Mouse (Mus musculus) spleen, adult 2 months (tissue): ENCODE measurements around the gene Siae. TPM values are rescaled to one million over a fixed set of nuclear protein-coding genes. Genes with fewer than 3 reads are reported as not detected.

Experiments used
- DNase-seq, 2 experiments: peaks; one replicate each; pipeline versions ENCODE4 v3.0.0 to v3.0.0-alpha.2; 2012 to 2021; ENCODE audit warnings: low spot score in 2 of 2, low read depth in 1 of 2
- H3K27ac ChIP-seq: fragments of 200-500 bp; 2 replicates; pipeline ENCODE4 v1.5.1; 2012; ENCODE audit warnings: low read length, inconsistent platforms; ENCODE audit not compliant: insufficient read depth
- H3K27me3 ChIP-seq: fragments of 200-500 bp; 2 replicates; pipeline ENCODE4 v1.6.1; 2012; ENCODE audit warnings: mild to moderate bottlenecking, moderate library complexity, low read length, inconsistent platforms; ENCODE audit not compliant: control insufficient read depth, insufficient read depth
- H3K36me3 ChIP-seq: fragments of 200-500 bp; 2 replicates; pipeline ENCODE4 v1.6.1; 2012; ENCODE audit warnings: mild to moderate bottlenecking, low read length, inconsistent platforms; ENCODE audit not compliant: control insufficient read depth, insufficient read depth
- H3K4me1 ChIP-seq: fragments of 200-500 bp; 2 replicates; pipeline ENCODE4 v1.6.1; 2011; ENCODE audit warnings: inconsistent platforms; ENCODE audit not compliant: control insufficient read depth, insufficient read depth, insufficient read length
- H3K4me3 ChIP-seq: fragments of 200-500 bp; 2 replicates; pipeline ENCODE4 v1.5.1; 2011; ENCODE audit warnings: mild to moderate bottlenecking, inconsistent platforms; ENCODE audit not compliant: insufficient read depth, insufficient read length; ENCODE audit errors: extremely low read depth
- CTCF ChIP-seq: fragments of 200-500 bp; IDR thresholded peaks from 2 replicates; pipeline ENCODE4 v1.5.1; 2011; ENCODE audit warnings: mild to moderate bottlenecking, inconsistent platforms; ENCODE audit not compliant: insufficient read depth, insufficient read length, insufficient replicate concordance; ENCODE audit errors: extremely low read depth
- POLR2A ChIP-seq: fragments of 200-500 bp; IDR thresholded peaks from 2 replicates; pipeline ENCODE4 v1.6.1; 2011; ENCODE audit warnings: low read depth, low read length, inconsistent platforms
- WGBS: fragments of 180-500 bp; shearing (Covaris S2); methylation state at CpG from one replicate; pipeline ENCODE4 v1.1.7; 2018; 5-methylcytosine and 5-hydroxymethylcytosine counted together
- polyA plus RNA-seq: library from polyadenylated mRNA; depleted of rRNA; stranded (reverse); fragments of >200 nt; gene quantifications from 2 replicates; pipeline ENCODE4 v1.2.3, GENCODE M21; 2012; rRNA removed

Gene Siae
- polyA plus RNA-seq, 1 experiment: 3.8 TPM

DNA sequence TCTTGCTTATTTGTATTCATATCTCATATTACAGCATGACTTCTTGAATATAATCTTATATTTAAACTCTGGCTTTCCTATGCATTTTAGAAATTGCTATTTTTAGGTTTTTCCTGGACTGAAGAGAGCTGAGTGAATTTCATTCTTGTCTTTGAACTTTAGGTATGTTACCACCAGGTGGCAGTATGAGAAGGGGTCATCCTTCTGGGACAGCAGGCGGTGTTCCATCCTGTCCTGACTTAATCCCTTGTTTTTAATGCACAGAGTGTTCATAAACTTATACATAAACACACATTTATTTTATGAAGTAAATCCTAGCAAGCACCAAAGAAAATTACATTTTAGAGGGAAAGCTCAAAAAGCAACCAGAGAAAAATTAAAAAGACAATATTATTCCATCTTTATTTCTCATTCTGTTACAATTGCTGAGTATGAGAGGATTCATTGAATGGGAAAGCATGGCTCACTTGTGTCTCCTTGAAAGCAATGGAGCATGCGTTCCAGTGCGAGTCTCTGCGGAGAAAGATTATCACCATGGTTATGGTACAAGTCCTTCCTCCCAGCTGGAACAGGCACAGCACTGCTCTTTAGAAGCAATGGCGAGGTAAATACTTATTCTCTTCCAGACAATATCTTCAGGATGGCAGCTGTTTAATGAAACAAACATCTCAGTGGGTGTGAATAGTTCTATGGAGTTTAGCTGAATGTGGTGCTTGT, 134.6 kb downstream of the Siae start:
- H3K27ac ChIP-seq: no peak overlapping the region
- H3K27me3 ChIP-seq: no peaks in the 10 kb centered on the region
- no peaks in the 10 kb centered on the region for H3K36me3 ChIP-seq
- WGBS: 66% methylated on average over 5 of the region's 5 CpGs
- H3K4me1 ChIP-seq: no peaks in the 10 kb centered on the region
- H3K4me3 ChIP-seq: no peak overlapping the region
- TF ChIP-seq CTCF (no peak), POLR2A (no peak)
- DNase-seq: no peak

Other genes with a start within 250 kb of the Siae start
- 1.4 and 3.2 TPM in 2 replicates for gene Ccdc15, start 207.3 kb upstream of the Siae start, polyA plus RNA-seq
- 0.04 TPM in 1 of 2 replicates, not detected in the other for gene Hepacam, start 188.3 kb upstream of the Siae start, polyA plus RNA-seq
- gene Robo4, start 153.8 kb upstream of the Siae start, polyA plus RNA-seq: 11.2 and 11.4 TPM in 2 replicates
- gene Robo3, start 122.5 kb upstream of the Siae start, polyA plus RNA-seq: 0.81 and 1.0 TPM in 2 replicates
- gene Msantd2, start 66.4 kb upstream of the Siae start, polyA plus RNA-seq: 18.6 and 21.8 TPM in 2 replicates
- 19.2 and 19.6 TPM in 2 replicates for gene Esam, start 27.6 kb upstream of the Siae start, polyA plus RNA-seq
- gene Vsig2, start 16.4 kb upstream of the Siae start, polyA plus RNA-seq: 2.1 and 3.7 TPM in 2 replicates
- 35.3 and 45.1 TPM in 2 replicates for gene Nrgn, start 2.8 kb upstream of the Siae start, polyA plus RNA-seq
- 0.21 TPM in 1 of 2 replicates, not detected in the other for gene Spa17, start 58.0 kb downstream of the Siae start, polyA plus RNA-seq
- 20.7 and 22.2 TPM in 2 replicates for gene Tbrg1, start 101.6 kb downstream of the Siae start, polyA plus RNA-seq
- not detected in 2 replicates for gene Panx3, start 113.5 kb downstream of the Siae start, polyA plus RNA-seq
- not detected in 2 replicates for gene Olfr160, start 160.6 kb downstream of the Siae start, polyA plus RNA-seq
- not detected in 2 replicates for gene Olfr874, start 189.4 kb downstream of the Siae start, polyA plus RNA-seq
- not detected in 2 replicates for gene Olfr875, start 216.2 kb downstream of the Siae start, polyA plus RNA-seq
- not detected in 2 replicates for gene Olfr876, start 247.3 kb downstream of the Siae start, polyA plus RNA-seq